ENCODE assay signal across 9 mouse cellular contexts in genomic region chr3:153689793-153690291, GRCm38 (mm10). TPM values are rescaled to one million over a fixed set of nuclear protein-coding genes. Genes with fewer than 3 reads are reported as not detected.
DNase-seq lines count a peak whose midpoint lies in the region; ATAC-seq lines count a peak whose summit lies in the region.
"Had no signal": no experiment of that assay in that cellular context is flagged by ENCODE, and none has a peak within 500 bp of the region (broad histone marks: within the 10 kb centered on the region; RNA-seq: fewer than 3 reads in every experiment).

No protein-coding gene starts in this region.

- peak overlapping the region; percentile 91 for H3K27ac ChIP-seq in heart, embryonic 16.5 days (ENCODE audit: low read length)
- H3K27ac ChIP-seq: neural tube, embryonic 13.5 days had no signal

- H3K4me2 ChIP-seq in heart, embryonic 16.5 days (ENCODE audit: low read depth, low read length): peak overlapping the region; percentile 51
- H3K4me2 ChIP-seq: neural tube, embryonic 13.5 days had no signal

- H3K4me1 ChIP-seq in heart, embryonic 16.5 days (ENCODE audit: control insufficient read depth, insufficient read depth, low read length): peaks cover 35% of the 10 kb centered on the region

- no peaks in the 10 kb centered on the region for H3K27me3 ChIP-seq in heart, embryonic 16.5 days (ENCODE audit: control insufficient read depth, insufficient read depth, low read length)
- H3K27me3 ChIP-seq: neural tube, embryonic 13.5 days had no signal

- peak overlapping the region; percentile 5; the same call in 1 of the 2 replicates for H3K9ac ChIP-seq in heart, embryonic 16.5 days (ENCODE audit: low read length)
- H3K9ac ChIP-seq: neural tube, embryonic 13.5 days had no signal

- DNase-seq in MN1 (ENCODE audit: low spot score) (peak; percentile 68), liver (peak; percentile 90)
- peak; percentile 47 to 62 for DNase-seq in adrenal gland, postnatal 36 days
- no peak for DNase-seq in right cerebral cortex, postnatal 36 days (ENCODE audit: low spot score in 2 of 2)
- no peak for DNase-seq in retina, postnatal 1 day
- DNase-seq in cerebellum, adult 11 months: no peak
- no peak for DNase-seq in gastrocnemius, postnatal 36 days

- 23% methylated on average over 11 of the region's 11 CpGs for WGBS in heart, embryonic 16.5 days

- H3K9me3 ChIP-seq in heart, embryonic 16.5 days (replicated peaks; ENCODE audit: control insufficient read depth, low read length): no peaks in the 10 kb centered on the region
- H3K9me3 ChIP-seq: neural tube, embryonic 13.5 days had no signal

- intact Hi-C loops in gastrocnemius, postnatal 36 days (cut with DNase I): no loop called here

- ATAC-seq in heart, embryonic 16.5 days (replicated peaks; ENCODE audit: extremely low read depth, insufficient read depth, low FRiP score): peak; percentile 91

- no peaks in the 10 kb centered on the region for H3K36me3 ChIP-seq in heart, embryonic 16.5 days (ENCODE audit: control insufficient read depth, insufficient read depth)
- H3K36me3 ChIP-seq: neural tube, embryonic 13.5 days had no signal

- H3K4me3 ChIP-seq in heart, embryonic 16.5 days (ENCODE audit: low read length): peak overlapping the region; percentile 20; the same call in 1 of the 2 replicates
- H3K4me3 ChIP-seq: neural tube, embryonic 13.5 days had no signal

RNA-seq across cellular contexts. Expression of gene St6galnac3, which starts 35.1 kb away (rescaled TPM):
- total RNA-seq in adrenal gland, postnatal 36 days (2021): 10 to 100 TPM; 11.8 to 20.8 TPM
- polyA plus RNA-seq in heart, embryonic 16.5 days (2015; fragmentation: Nextera tagmentation; extraction: Ambion mirVana): 20.1 and 20.8 TPM in 2 replicates
- total RNA-seq in gastrocnemius, postnatal 36 days (2021): 1 to 10 TPM; 1.0 to 4.0 TPM

Comparison
In these comparisons a context has a peak if more than half of its experiments do, and no peak if none do; other contexts are left out.
1. DNase-seq: peak in MN1 (single experiment), adrenal gland, postnatal 36 days (2 of 2) and liver (single experiment); none in right cerebral cortex, postnatal 36 days (0 of 2), retina, postnatal 1 day (single experiment), cerebellum, adult 11 months (single experiment) and gastrocnemius, postnatal 36 days (0 of 2).